Mouse (Mus musculus) lung, postnatal 0 days (tissue): ENCODE measurements around the gene Rps7.

Experiments
- CTCF ChIP-seq: IDR thresholded peaks from 2 replicates; pipeline ENCODE4 v1.5.1; 2016; ENCODE audit warnings: antibody characterized with exemption, mild to moderate bottlenecking
- EP300 ChIP-seq: IDR thresholded peaks from 2 replicates; pipeline ENCODE4 v1.6.1; 2016; ENCODE audit warnings: antibody characterized with exemption, mild to moderate bottlenecking, control low read depth

DNA sequence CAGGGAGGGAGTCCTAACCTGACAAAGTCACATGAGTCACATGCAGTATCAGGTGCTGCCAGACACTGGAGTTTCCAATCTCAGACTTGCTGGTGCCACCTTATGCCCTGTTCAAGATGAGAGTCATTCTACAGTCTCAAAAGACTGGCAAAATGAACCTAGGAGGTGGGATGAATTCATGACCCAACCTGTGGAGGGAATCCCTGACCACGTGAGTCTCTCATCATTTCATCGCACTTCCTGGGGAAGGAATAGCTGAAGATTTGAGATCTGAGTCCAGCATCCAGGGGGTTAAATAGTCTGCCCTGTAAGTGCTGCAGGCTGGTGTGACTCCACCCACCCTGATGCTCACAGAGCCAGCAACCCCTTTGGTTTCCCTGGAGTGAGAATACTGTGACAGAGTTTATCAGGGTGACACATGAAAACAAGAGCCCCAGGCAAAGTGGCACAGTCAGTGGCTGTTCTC is 37.2 kb downstream of the Rps7 start:
- no peak for TF ChIP-seq CTCF
- TF ChIP-seq EP300 = no peak
